Mouse (Mus musculus): ENCODE measurements at regions not wholly inside any gene's neighbourhood (a gene's known extent, or its start where the extent isn't known, plus 50 kb on each side); places are given as distances from the start of the nearest gene placed in this dataset.
A peak's percentile ranks its signal among the peaks of the same experiment; 100 is the strongest.

GRCm38 (mm10) chr2:66961808-66962519 is 177.2 kb upstream of the Scn7a start:
- DNase-seq (ENCODE audit: low spot score in 2 of 2), result peak; percentile 34 to 61

GRCm38 (mm10) chr2:66941188-66941587 is 156.5 kb upstream of the Scn7a start:
- DNase-seq (ENCODE audit: low spot score in 2 of 2), result peak; percentile 3 to 25

GRCm38 (mm10) chr2:66898032-66898431 is 113.3 kb upstream of the Scn7a start:
- peak; percentile 2 to 26 for DNase-seq (ENCODE audit: low spot score in 2 of 2)

- DNase-seq (ENCODE audit: low spot score in 2 of 2), result no peak
These were observed 82.9 kb upstream of the Scn7a start for GRCm38 (mm10) chr2:66867457-66868216.
